Mouse (Mus musculus): Measurements from ENCODE around the gene Sos1.

DNA sequence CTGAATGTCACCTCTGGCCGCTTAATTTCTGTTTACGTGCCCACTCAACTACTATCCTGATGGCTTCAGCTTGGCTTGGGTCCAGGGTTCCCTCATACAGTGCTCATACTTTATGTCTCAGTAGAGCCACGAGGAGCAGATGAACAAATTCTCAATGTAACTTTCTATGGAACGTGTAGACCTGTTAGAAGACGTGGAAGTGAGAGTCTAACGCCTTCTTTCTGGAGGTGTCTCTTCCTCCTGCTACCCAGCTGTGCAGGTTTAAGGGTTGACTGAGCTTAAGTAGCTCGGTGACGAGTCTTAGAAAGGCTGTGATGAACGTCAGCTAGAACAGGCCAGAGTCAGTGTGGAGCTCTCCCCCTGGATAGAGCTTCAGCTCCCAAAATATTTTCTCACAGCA lies 111.6 kb downstream of the Sos1 start:
- TF ChIP-seq GATA1 (IDR thresholded peaks at IDR 0.05; ENCODE audit: low read length) (no peak), TAL1 (IDR thresholded peaks at IDR 0.05; ENCODE audit: low read length) (no peak)

Measured in erythroblast, embryonic 14.5 days (primary cell).